Mouse (Mus musculus): ENCODE measurements at regions not wholly inside any gene's neighbourhood (a gene's known extent, or its start where the extent isn't known, plus 50 kb on each side); places are given as distances from the start of the nearest gene placed in this dataset.

DNA sequence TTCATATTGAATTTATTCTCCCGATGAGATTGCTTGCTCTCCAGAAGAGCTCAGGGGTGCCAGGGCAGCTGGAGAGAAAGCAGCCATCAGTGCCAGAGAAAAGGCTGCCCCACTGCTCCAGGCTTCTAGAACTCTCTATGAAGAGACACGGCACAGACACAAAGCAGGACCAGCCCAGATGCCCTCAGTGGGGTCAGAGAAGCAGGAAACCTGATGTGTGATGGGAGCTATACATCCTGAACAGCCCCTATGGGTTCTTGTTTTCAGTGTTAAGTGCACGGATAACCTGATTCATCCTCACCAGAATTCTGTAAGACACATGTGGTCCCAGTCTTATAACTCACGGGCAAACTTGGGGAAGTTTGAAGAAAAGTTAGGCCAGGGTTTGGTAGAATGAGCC, 145.0 kb upstream of the Dynlrb2 start:
- no peak overlapping the region for H3K4me3 ChIP-seq (replicated peaks)
- no peak for TF ChIP-seq FLI1 (IDR thresholded peaks at IDR 0.05; ENCODE audit: low read length)
- TF ChIP-seq GATA1 (IDR thresholded peaks at IDR 0.05; ENCODE audit: borderline replicate concordance, low read length): no peak
- no peaks in the 10 kb centered on the region for H3K36me3 ChIP-seq (replicated peaks; ENCODE audit: low read length)
- peaks cover 21% of the 10 kb centered on the region for H3K9me3 ChIP-seq
- H3K27me3 ChIP-seq (replicated peaks): no peaks in the 10 kb centered on the region
- no peaks in the 10 kb centered on the region for H3K4me1 ChIP-seq

DNA sequence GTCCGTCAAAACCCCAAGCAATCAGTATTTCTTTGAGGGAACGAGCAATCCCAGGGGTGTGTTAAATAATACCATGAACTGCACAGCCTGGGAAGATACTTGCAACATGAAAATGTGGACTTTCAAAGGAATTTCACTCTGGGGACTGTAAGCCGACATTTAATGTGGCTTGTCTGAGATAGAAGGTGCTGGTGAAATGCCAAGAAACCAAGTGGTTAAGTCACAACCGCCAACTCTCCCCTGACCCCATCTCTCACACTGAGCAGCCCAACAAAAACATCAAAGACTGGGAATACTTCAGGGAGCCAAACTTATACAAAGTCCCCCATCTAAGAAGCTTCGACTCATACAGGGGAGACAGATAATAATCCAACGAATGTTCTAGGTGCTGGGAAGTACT, 150.0 kb upstream of the Dynlrb2 start:
- H3K36me3 ChIP-seq (replicated peaks; ENCODE audit: low read length): no peaks in the 10 kb centered on the region
- no peaks in the 10 kb centered on the region for H3K27me3 ChIP-seq (replicated peaks)
- H3K4me3 ChIP-seq (replicated peaks): no peak overlapping the region
- no peaks in the 10 kb centered on the region for H3K4me1 ChIP-seq
- TF ChIP-seq GATA1 (IDR thresholded peaks at IDR 0.05; ENCODE audit: borderline replicate concordance, low read length): no peak
- no peak for TF ChIP-seq FLI1 (IDR thresholded peaks at IDR 0.05; ENCODE audit: low read length)
- peaks cover 44% of the 10 kb centered on the region for H3K9me3 ChIP-seq

DNA sequence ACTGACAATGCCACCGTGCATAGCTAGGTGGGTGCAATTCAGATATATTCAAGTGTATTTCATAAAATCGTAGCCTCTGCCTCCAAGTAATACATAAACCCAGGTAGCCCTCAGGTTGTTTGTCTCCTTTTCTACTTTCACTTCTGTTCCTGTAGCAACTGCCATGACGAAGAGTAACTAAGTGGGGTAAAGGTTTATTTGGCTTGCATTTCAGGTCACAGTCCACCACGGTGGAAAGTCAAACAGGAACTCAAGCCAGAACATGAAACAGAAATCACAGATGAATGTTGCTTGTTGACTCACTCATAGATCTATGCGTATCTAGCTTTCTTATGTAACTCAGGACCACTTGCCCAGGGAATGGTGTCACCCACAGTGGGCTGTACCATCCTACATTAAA, 150.9 kb upstream of the Dynlrb2 start:
- H3K4me3 ChIP-seq (replicated peaks): no peak overlapping the region
- TF ChIP-seq FLI1 (IDR thresholded peaks at IDR 0.05; ENCODE audit: low read length) (no peak), GATA1 (IDR thresholded peaks at IDR 0.05; ENCODE audit: borderline replicate concordance, low read length) (no peak)
- H3K9me3 ChIP-seq: peaks cover 44% of the 10 kb centered on the region
- H3K27me3 ChIP-seq (replicated peaks): no peaks in the 10 kb centered on the region
- no peaks in the 10 kb centered on the region for H3K36me3 ChIP-seq (replicated peaks; ENCODE audit: low read length)
- H3K4me1 ChIP-seq: no peaks in the 10 kb centered on the region

DNA sequence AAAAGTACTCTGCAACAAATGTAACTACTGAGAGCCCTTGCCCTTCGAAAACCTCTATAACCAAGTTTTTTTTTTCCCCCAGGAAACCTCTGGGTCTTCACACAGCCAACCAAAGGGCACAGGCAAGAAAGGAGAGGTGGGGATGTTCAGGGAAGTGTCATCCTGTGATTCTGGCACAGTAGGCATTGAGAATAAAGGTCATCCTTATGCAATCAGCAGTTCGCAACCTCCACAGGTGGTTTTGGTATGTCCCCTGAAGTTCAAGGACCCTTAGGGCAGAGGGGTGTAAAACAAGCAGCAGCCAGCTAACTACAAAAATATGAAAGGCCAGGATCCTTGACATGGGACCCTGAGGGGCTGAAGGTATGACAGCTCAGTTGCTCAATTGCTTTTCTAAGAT, 152.1 kb upstream of the Dynlrb2 start:
- H3K9me3 ChIP-seq: peaks cover 44% of the 10 kb centered on the region
- no peaks in the 10 kb centered on the region for H3K4me1 ChIP-seq
- no peak overlapping the region for H3K4me3 ChIP-seq (replicated peaks)
- H3K36me3 ChIP-seq (replicated peaks; ENCODE audit: low read length): no peaks in the 10 kb centered on the region
- no peaks in the 10 kb centered on the region for H3K27me3 ChIP-seq (replicated peaks)
- TF ChIP-seq FLI1 (IDR thresholded peaks at IDR 0.05; ENCODE audit: low read length): no peak
- no peak for TF ChIP-seq GATA1 (IDR thresholded peaks at IDR 0.05; ENCODE audit: borderline replicate concordance, low read length)

DNA sequence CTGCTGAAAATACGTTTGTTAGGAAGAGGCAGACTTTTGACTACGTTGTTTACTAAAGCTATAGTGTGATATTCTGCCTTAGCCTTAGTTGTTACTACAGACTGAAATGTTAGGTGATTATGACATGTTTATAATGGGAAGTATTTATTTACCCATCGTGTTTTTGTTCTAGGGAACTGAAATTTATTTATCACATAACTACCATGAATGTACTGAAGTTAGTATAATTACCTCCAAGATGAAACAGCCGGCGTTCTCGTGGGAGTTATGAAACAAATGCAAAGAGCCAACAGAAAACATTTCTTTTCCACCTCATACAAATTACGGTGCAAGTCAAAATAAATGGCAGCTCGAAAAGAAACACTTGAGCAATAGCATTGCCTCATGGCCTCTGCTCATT, 155.8 kb upstream of the Dynlrb2 start:
- Histone ChIP-seq H3K36me3 (replicated peaks; ENCODE audit: low read length) (no peaks in the 10 kb centered on the region), H3K4me3 (replicated peaks) (no peak overlapping the region), H3K4me1 (no peaks in the 10 kb centered on the region), H3K9me3 (peaks cover 49% of the 10 kb centered on the region), H3K27me3 (replicated peaks) (no peaks in the 10 kb centered on the region)
- TF ChIP-seq GATA1 (IDR thresholded peaks at IDR 0.05; ENCODE audit: borderline replicate concordance, low read length): no peak
- TF ChIP-seq FLI1 (IDR thresholded peaks at IDR 0.05; ENCODE audit: low read length): no peak

DNA sequence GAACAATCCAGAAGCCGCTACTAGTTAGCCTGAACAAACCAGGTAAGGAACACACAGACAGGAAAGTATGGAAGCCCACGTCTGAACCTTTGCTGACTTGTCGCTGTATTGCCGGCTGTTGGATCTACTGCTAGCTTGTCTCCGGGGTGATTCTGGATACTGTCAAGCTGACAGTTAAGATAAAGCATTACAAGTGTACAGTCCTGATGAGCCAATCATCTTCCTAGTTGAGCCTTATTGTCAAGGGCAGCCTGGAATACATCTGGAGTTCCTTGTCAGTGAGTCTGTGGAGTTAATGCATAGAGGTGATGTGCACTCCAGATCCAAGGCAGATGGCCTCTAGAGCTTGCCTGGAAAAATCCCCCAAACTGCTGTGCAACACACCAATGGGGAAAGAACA, 157.8 kb upstream of the Dynlrb2 start:
- no peak for TF ChIP-seq GATA1 (IDR thresholded peaks at IDR 0.05; ENCODE audit: borderline replicate concordance, low read length)
- no peak for TF ChIP-seq FLI1 (IDR thresholded peaks at IDR 0.05; ENCODE audit: low read length)
- no peaks in the 10 kb centered on the region for H3K36me3 ChIP-seq (replicated peaks; ENCODE audit: low read length)
- peaks cover 44% of the 10 kb centered on the region for H3K9me3 ChIP-seq
- no peaks in the 10 kb centered on the region for H3K4me1 ChIP-seq
- H3K4me3 ChIP-seq (replicated peaks): no peak overlapping the region
- no peaks in the 10 kb centered on the region for H3K27me3 ChIP-seq (replicated peaks)

DNA sequence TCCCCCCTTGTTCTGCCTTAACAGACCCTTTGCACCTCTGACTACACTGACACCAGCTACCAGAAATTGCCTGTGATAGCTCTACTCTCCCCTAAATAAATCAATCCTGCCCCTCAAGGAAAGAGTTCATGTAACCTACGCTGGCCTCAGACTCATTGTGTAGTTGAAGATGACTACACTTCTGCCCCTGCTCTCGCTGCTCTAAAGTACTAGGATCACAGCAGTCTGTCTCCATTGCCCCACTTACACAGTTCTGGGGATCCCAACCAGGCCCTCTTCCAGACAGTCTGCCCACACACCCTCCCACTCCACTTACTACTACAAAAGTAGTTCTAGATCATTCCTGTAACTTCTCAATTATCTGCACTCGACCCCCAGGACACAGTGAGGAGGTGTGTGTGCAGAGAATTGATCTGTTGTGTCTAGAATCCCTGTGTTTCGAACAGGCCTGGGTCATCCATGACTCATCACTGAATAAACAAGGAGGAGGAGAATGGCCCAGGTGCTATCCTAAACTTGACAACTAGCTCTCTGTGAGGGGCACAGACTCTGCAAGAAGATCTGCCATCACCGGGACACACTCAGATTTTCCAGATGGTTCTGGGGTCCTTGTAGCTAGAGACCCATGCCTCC, 160.1 kb upstream of the Dynlrb2 start:
- no peak for TF ChIP-seq GATA1 (IDR thresholded peaks at IDR 0.05; ENCODE audit: borderline replicate concordance, low read length)
- TF ChIP-seq FLI1 (IDR thresholded peaks at IDR 0.05; ENCODE audit: low read length): no peak

DNA sequence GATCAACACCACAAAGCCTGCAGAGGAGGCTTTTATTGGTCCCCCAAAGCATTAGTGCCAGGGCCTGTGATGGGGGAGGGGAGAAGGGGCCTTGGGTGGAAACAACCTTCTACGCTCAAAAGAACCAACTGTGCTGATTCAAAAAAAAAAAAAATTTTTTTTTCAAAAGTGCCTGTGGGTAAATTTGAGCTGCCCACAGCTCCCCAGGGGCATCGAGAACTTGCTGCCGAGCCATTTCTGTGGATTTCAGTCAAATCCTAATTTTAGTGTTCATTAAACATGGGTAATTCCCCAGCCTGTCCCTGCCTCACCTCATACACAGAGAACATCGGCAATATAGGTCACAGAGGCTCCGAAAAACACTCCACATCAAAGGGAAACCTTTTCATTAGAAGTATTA, 161.2 kb upstream of the Dynlrb2 start:
- no peak for TF ChIP-seq FLI1 (IDR thresholded peaks at IDR 0.05; ENCODE audit: low read length)
- TF ChIP-seq GATA1 (IDR thresholded peaks at IDR 0.05; ENCODE audit: borderline replicate concordance, low read length): no peak
- Histone ChIP-seq H3K27me3 (replicated peaks) (no peaks in the 10 kb centered on the region), H3K9me3 (peaks cover 50% of the 10 kb centered on the region), H3K4me3 (replicated peaks) (no peak overlapping the region), H3K4me1 (no peaks in the 10 kb centered on the region), H3K36me3 (replicated peaks; ENCODE audit: low read length) (no peaks in the 10 kb centered on the region)

More for the DNA sequence above, 160.1 kb upstream of the Dynlrb2 start:
- Histone ChIP-seq H3K4me1 (no peaks in the 10 kb centered on the region), H3K9me3 (peaks cover 46% of the 10 kb centered on the region), H3K27me3 (replicated peaks) (no peaks in the 10 kb centered on the region), H3K36me3 (replicated peaks; ENCODE audit: low read length) (no peaks in the 10 kb centered on the region), H3K4me3 (replicated peaks) (no peak overlapping the region)

DNA sequence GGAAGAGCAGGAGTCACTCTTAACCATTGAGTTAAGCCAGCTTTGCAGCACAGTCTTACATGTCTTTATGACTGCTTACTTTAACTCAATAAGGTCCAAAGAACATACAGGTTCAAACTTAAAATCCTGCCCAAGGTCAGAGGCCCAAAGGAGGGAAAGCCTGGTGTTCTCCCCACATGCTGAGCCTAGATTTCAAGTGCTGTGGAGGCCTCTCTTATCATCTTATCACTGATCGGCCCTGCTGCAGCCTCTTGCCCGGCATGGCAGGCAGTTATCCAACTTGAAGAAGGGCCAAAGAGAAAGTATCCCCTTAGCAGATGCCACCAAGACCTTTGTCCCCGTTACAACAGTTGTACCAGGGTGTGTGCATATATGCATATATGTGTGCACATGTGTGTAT, 170.0 kb upstream of the Dynlrb2 start:
- no peak overlapping the region for H3K4me3 ChIP-seq (replicated peaks)
- TF ChIP-seq GATA1 (IDR thresholded peaks at IDR 0.05; ENCODE audit: borderline replicate concordance, low read length) (no peak), FLI1 (IDR thresholded peaks at IDR 0.05; ENCODE audit: low read length) (no peak)
- no peaks in the 10 kb centered on the region for H3K4me1 ChIP-seq
- H3K27me3 ChIP-seq (replicated peaks): no peaks in the 10 kb centered on the region
- H3K9me3 ChIP-seq: peaks cover 38% of the 10 kb centered on the region
- no peaks in the 10 kb centered on the region for H3K36me3 ChIP-seq (replicated peaks; ENCODE audit: low read length)

DNA sequence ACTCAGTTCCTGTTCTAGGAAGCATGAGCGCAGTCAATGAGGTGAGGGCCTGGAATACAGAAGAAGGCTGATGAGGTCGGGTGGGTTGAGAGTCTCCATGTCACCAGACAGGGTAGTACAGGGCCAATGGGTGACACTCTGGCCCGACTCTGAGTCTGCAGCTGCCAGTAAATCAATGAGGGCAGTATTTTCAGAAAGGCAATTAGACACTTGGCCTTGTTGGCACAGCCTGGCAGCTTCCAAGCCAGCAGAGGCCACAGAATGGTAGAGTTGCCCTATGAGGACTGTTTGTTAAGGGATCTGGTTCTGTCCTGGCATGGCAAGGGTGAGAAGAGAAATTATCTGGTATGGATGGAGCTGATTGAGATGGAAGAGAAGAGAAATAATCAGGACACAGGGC, 170.7 kb upstream of the Dynlrb2 start:
- H3K4me3 ChIP-seq (replicated peaks): no peak overlapping the region
- H3K4me1 ChIP-seq: no peaks in the 10 kb centered on the region
- no peak for TF ChIP-seq FLI1 (IDR thresholded peaks at IDR 0.05; ENCODE audit: low read length)
- H3K9me3 ChIP-seq: peaks cover 43% of the 10 kb centered on the region
- no peaks in the 10 kb centered on the region for H3K36me3 ChIP-seq (replicated peaks; ENCODE audit: low read length)
- H3K27me3 ChIP-seq (replicated peaks): no peaks in the 10 kb centered on the region
